Mouse (Mus musculus) embryonic facial prominence, embryonic 15.5 days (tissue): ENCODE results near the gene Calhm2. TPM values are rescaled to one million over a fixed set of nuclear protein-coding genes. Genes with fewer than 3 reads are reported as not detected.

Experiments used
- ATAC-seq: fragments of 200-750 bp; cut with Nextera tagmentation; 2 replicates; pipeline ENCODE4 v1.8.0; 2017; ENCODE audit warnings: low read depth, moderate TSS enrichment; ENCODE audit not compliant: insufficient number of reproducible peaks, low FRiP score, low TSS enrichment
- H3K27ac ChIP-seq: fragments of 300-500 bp; sonication (generic); replicated peaks from 2 replicates; pipeline ENCODE4 v1.5.1; 2015; ENCODE audit warnings: mild to moderate bottlenecking, inconsistent platforms
- H3K27me3 ChIP-seq: fragments of 300-500 bp; sonication (generic); 2 replicates; pipeline ENCODE4 v1.6.1; 2015; ENCODE audit warnings: inconsistent platforms
- H3K36me3 ChIP-seq: fragments of 300-500 bp; sonication (generic); 2 replicates; pipeline ENCODE4 v1.6.1; 2015; ENCODE audit warnings: mild to moderate bottlenecking, inconsistent platforms
- H3K4me1 ChIP-seq: fragments of 300-500 bp; sonication (generic); 2 replicates; pipeline ENCODE4 v1.6.1; 2015; ENCODE audit warnings: inconsistent platforms
- H3K4me2 ChIP-seq: fragments of 300-500 bp; sonication (generic); replicated peaks from 2 replicates; pipeline ENCODE4 v1.6.1; 2015; ENCODE audit warnings: mild to moderate bottlenecking, inconsistent platforms
- H3K4me3 ChIP-seq: fragments of 300-500 bp; sonication (generic); replicated peaks from 2 replicates; pipeline ENCODE4 v1.5.1; 2015; ENCODE audit warnings: mild to moderate bottlenecking, inconsistent platforms
- H3K9ac ChIP-seq: fragments of 300-500 bp; sonication (generic); 2 replicates; pipeline ENCODE4 v1.6.1; 2015; ENCODE audit warnings: inconsistent platforms
- H3K9me3 ChIP-seq: fragments of 300-500 bp; sonication (generic); replicated peaks from 2 replicates; pipeline ENCODE4 v1.6.1; 2016; ENCODE audit warnings: inconsistent platforms
- WGBS: fragments of 180-500 bp; shearing (Covaris S2); methylation state at CpG from one replicate; pipeline ENCODE4 v1.1.7; 2015; 5-methylcytosine and 5-hydroxymethylcytosine counted together
- polyA plus RNA-seq: library from polyadenylated mRNA; unstranded; fragments of >200 nt; fragmentation: Nextera tagmentation; extraction: Ambion mirVana; gene quantifications from 2 replicates; pipeline ENCODE4 v1.2.1, GENCODE M21; 2015

Gene Calhm2
- polyA plus RNA-seq, 1 experiment from 2014 or later, result 11.9 TPM

DNA sequence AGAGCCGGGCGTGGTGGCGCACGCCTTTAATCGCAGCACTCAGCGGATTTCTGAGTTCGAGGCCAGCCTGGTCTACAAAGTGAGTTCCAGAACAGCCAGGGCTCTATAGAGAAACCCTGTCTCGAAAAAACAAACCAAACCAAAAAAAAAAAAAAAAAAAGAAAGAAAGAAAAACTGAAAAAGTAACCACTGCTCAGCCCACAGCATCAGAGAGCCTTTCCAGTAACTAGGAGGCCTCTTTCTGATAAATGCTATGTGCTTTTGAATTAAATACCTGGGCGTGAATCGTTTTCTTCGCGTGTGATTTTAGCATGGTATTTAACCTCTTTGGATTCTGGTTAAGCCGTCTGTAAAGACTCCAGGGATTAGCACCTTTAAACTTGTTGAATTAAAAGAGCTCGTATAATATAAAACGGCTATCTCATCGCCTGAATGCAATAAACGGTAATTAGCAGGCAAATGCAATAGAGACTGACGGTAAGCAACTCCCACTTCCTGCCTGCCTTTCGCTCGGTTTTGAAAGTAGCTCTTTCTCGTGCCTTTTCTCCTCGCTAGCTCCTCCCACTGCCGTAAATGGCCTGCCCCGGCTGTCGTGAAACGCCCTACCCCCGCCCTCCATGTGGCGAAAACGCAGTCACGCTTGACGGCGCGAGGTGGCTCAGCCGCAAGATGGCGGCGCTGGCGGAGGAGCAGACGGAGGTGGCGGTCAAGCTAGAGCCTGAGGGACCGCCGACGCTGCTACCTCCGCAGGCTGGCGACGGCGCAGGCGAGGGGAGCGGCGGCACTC is 70.8 kb downstream of the Calhm2 start, which contains the start of gene Taf5:
Gene Taf5 (plus strand): TSS at position 651 of the 787 bp plus-strand sequence.
- peak within 1 kb of the TSS; percentile 91 for H3K9ac ChIP-seq
- no peaks in the 10 kb centered on the region for H3K27me3 ChIP-seq
- peak within 1 kb of the TSS; percentile 89 for H3K27ac ChIP-seq
- no peaks in the 10 kb centered on the region for H3K9me3 ChIP-seq
- peaks cover 14% of the 10 kb centered on the region for H3K4me1 ChIP-seq
- peaks cover 16% of the 10 kb centered on the region for H3K36me3 ChIP-seq
- 9% methylated on average over 49 of the region's 49 CpGs for WGBS
- peak within 1 kb of the TSS; percentile 98 for H3K4me3 ChIP-seq
- peak; percentile 83 for ATAC-seq
- peak within 1 kb of the TSS; percentile 70 for H3K4me2 ChIP-seq

DNA sequence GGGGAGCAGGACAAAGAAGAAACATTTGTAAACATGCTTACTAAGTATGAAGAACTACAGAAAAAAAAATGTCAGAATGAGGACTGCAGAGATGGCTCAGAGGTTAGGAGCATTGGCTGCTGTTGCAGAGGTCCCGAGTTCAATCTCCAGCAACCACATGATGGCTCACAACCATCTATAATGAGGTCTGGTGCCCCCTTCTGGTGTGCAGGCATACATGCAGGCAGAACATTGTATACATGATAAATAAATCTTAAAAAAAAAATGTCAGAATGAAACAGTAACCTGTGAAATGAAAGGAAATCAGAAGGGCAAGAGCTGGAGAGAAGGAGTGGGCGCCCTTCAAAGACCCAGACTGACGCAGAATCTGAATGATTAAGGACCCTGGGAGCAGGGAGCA is 72.2 kb downstream of the Calhm2 start:
- Histone ChIP-seq H3K27ac (no peak overlapping the region), H3K4me2 (no peak overlapping the region), H3K4me1 (peaks cover 14% of the 10 kb centered on the region), H3K36me3 (peaks cover 4% of the 10 kb centered on the region; the same call in 1 of the 2 replicates), H3K9ac (no peak overlapping the region), H3K27me3 (no peaks in the 10 kb centered on the region), H3K9me3 (no peaks in the 10 kb centered on the region), H3K4me3 (no peak overlapping the region)
- 94% methylated on average over 3 of the region's 3 CpGs for WGBS
- no peak for ATAC-seq

DNA sequence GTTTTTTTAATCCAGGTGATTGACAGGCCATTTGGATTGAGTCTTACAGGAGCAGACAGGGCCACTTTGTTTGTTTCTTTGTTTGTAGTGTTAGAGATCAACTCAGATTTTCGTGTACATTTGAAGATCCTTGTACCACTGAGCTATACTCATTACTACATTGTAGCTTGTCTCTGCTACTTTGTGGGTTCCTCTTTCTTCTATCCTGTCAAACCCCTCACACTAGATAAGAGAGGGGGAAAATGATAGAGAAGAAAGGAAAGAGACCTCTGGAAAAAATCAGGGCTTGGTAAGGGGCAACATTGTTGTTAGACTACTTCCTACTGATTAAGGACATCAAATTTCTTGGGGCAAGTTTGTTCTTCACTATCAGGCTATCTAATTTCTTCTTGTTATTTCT is 80.4 kb downstream of the Calhm2 start:
- WGBS, result 49% methylated on average over 1 of the region's 1 CpGs
- no peak for ATAC-seq

More for the DNA sequence above, 80.4 kb downstream of the Calhm2 start:
- Histone ChIP-seq H3K27me3 (no peaks in the 10 kb centered on the region), H3K36me3 (no peaks in the 10 kb centered on the region), H3K4me2 (no peak overlapping the region), H3K9me3 (no peaks in the 10 kb centered on the region), H3K9ac (no peak overlapping the region), H3K4me3 (no peak overlapping the region), H3K4me1 (no peaks in the 10 kb centered on the region), H3K27ac (no peak overlapping the region)

Other genes with a start within 250 kb of the Calhm2 start
- gene Ina, start 123.6 kb downstream of the Calhm2 start, polyA plus RNA-seq, result 5.9 and 7.6 TPM in 2 replicates
- gene Nt5c2, start 123.1 kb downstream of the Calhm2 start, polyA plus RNA-seq, result 64.9 and 73.4 TPM in 2 replicates
- 17.4 and 17.8 TPM in 2 replicates for gene Pcgf6, start 87.4 kb downstream of the Calhm2 start, polyA plus RNA-seq
- 4.8 TPM in 2 replicates for gene Taf5, start 70.5 kb downstream of the Calhm2 start, polyA plus RNA-seq
- 1,091 and 1,212 TPM in 2 replicates for gene Usmg5, start 47.6 kb downstream of the Calhm2 start, polyA plus RNA-seq
- gene Pdcd11, start 47.5 kb downstream of the Calhm2 start, polyA plus RNA-seq, result 8.3 and 10.3 TPM in 2 replicates
- gene Calhm1, start 6.0 kb upstream of the Calhm2 start, polyA plus RNA-seq, result not detected in 2 replicates
- gene Calhm3, start 19.5 kb upstream of the Calhm2 start, polyA plus RNA-seq, result not detected in 2 replicates
- gene Neurl1a, start 40.5 kb upstream of the Calhm2 start, polyA plus RNA-seq, result 8.0 and 9.0 TPM in 2 replicates